Mouse (Mus musculus): Measurements from ENCODE around the gene Dbnl. TPM values are rescaled to one million over a fixed set of nuclear protein-coding genes. Genes with fewer than 3 reads are reported as not detected.
"Not testable (repeated sequence)": the region's sequence is repeated elsewhere in the genome, so short reads cannot be mapped to it uniquely, and the experiment has no call there.

Dbnl gene
- total RNA-seq, 2 experiments from 2014 or later: 84.5 to 179 TPM

DNA sequence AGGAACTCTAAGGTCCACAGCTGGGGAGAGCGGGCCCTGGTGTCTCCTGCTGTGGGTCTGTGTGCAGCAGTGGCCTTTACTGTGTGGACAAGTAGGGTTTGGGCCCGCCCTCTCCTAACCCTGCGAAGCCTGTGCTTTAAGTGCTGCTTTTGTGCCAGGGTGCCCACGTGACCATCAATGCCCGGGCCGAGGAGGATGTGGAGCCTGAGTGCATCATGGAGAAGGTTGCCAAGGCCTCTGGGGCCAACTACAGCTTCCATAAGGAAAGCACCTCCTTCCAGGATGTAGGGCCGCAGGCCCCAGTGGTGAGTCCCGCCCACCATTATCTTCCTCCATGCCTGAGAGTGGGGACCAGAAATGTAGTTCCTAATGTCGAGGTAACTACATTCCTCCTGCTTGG is 7.0 kb downstream of the Dbnl start:
- no peak for ATAC-seq (ENCODE audit: poor library complexity, severe bottlenecking)

GRCm38 (mm10) chr11:5795706-5796105 is 7.4 kb downstream of the Dbnl start:
- ATAC-seq (ENCODE audit: poor library complexity, severe bottlenecking): no peak

DNA sequence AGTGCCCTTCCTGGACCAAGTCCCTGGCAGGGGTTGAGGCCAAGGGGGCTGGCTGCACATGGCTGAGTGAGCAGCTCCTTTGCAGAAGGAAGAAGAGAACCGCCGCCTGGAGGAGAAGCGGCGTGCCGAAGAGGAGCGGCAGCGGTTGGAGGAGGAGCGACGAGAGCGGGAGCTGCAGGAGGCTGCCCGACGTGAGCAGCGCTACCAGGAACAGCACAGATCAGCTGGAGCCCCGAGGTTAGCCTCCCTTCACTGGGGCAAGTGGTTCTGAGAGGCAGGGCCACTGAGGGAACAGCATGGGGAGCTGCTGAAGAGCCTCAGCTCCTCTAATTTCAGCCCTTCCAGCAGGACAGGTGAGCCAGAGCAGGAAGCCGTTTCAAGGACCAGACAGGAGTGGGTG is 8.7 kb downstream of the Dbnl start:
- ATAC-seq (ENCODE audit: poor library complexity, severe bottlenecking): no peak

GRCm38 (mm10) chr11:5797371-5797770 is 9.1 kb downstream of the Dbnl start:
- ATAC-seq (ENCODE audit: poor library complexity, severe bottlenecking): no peak

GRCm38 (mm10) chr11:5797928-5798327 is 9.6 kb downstream of the Dbnl start:
- no peak for ATAC-seq (ENCODE audit: poor library complexity, severe bottlenecking)

GRCm38 (mm10) chr11:5799621-5800490 is 11.6 kb downstream of the Dbnl start:
- no peak for ATAC-seq (ENCODE audit: poor library complexity, severe bottlenecking)

DNA sequence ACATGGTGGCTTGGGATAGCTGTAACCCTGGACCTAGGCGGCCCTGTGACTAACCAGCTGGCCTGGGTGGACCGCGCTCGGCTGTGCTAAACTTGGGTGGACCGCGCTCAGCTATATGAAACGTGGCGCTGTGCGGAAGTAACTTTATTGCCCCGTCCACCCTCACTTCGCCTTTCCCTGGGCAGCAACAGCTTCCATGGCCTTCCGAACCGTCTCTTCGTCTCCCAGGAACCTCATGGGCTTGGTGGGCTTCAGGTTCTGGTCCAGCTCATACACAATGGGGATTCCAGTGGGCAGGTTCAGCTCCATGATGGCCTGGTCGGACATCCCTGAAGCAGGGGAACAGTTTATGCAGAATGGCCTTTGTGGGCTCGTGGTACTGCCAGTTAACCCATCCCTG is 13.2 kb downstream of the Dbnl start:
- no peak for ATAC-seq (ENCODE audit: poor library complexity, severe bottlenecking)

DNA sequence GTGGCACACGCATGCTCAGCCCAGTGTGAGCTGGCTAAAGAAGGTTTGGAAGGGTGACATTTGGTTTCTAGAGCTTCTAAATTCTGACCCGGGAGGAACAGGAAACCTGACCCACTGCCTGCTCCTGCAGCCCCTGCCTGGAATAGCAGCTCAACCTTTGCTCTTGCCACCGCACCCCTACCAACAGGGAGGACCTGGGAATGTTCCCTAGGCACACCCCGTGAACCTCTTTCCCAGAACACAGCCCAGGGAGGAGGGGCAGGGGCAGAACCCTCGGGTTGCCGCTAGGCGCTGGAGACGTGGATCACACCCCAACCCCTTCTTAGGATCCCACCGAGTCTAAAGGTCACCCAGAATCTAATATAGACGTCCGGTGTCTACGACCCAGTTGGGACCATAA is 13.7 kb downstream of the Dbnl start:
- no peak for ATAC-seq (ENCODE audit: poor library complexity, severe bottlenecking)

GRCm38 (mm10) chr11:5802457-5803217 is 14.3 kb downstream of the Dbnl start:
- ATAC-seq (ENCODE audit: poor library complexity, severe bottlenecking): peak; percentile 39; the same call in 1 of the 2 replicates

- 0 out of 2 replicates have a peak, but pooled peaks have one; percentile 17 for ATAC-seq (ENCODE audit: poor library complexity, severe bottlenecking)
Measured at GRCm38 (mm10) chr11:5803551-5803981, 15.3 kb downstream of the Dbnl start, which contains the start of gene Pgam2. Gene Pgam2 (minus strand): TSS chr11:5803733.

- no peak for ATAC-seq (ENCODE audit: poor library complexity, severe bottlenecking)
Measured at GRCm38 (mm10) chr11:5804174-5804573, 15.9 kb downstream of the Dbnl start.

GRCm38 (mm10) chr11:5805711-5806110 is 17.4 kb downstream of the Dbnl start:
- no peak for ATAC-seq (ENCODE audit: poor library complexity, severe bottlenecking)

DNA sequence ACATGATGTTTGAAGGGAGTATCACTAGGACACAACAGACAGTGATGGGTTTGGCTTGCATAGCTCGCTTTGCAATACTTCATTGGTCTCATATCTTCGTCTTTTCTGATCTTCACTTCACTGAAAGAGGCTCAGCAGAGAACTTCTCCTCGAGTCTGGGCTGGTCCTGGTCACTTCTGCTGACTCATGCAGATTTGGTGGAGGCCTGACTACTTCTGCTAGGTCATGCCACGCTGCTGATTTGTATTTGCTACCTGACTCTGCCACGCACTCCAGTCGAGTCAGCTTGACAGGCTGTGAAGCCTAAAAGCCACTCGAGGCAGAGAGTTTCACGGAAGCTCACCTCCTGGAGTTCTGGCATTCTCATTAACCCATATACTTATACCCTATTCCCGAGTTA is 19.7 kb downstream of the Dbnl start:
- ATAC-seq (ENCODE audit: poor library complexity, severe bottlenecking): no peak

- ATAC-seq (ENCODE audit: poor library complexity, severe bottlenecking): not testable (repeated sequence)
Measured at GRCm38 (mm10) chr11:5809487-5809886, 21.2 kb downstream of the Dbnl start.

GRCm38 (mm10) chr11:5813381-5813780 is 25.1 kb downstream of the Dbnl start:
- ATAC-seq (ENCODE audit: poor library complexity, severe bottlenecking): no peak

DNA sequence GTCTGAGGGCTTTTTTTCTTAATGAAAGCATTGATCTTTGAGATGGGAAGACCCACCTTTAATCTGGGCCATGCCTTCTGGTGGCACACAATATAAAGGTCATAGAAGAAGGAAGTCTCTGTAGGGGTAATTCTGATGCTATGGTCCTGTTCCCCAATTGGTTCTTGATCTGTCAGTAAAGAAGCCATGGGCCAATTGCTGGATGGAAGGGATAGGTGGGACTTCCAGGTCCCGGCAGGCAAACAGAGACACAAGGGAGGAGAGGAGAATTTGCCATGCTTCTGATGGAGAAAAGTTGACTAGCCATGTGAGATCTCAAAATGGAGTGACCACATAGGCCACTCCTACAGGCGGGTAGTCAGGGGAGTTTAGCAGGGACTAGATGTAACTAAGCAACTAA is 30.9 kb downstream of the Dbnl start:
- ATAC-seq (ENCODE audit: poor library complexity, severe bottlenecking): no peak

DNA sequence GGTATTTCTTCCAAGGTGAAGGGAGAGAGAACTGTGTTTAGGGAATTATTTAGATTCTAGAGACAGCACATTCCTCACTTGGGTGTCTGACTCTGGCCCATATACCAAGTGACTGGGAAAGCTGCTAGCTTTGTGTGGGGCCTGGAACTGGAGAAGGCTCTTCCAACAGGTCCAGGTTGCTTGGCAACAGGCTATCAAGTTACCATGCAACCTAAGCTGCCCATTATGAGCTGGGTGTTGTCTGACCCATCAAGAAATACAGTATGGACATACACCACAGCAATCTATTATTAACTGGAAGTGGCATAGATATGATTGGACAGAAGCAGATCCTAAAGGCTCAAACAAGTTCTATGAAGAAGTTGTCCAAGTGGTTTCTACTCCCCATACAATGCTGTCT is 37.1 kb downstream of the Dbnl start:
- ATAC-seq (ENCODE audit: poor library complexity, severe bottlenecking): no peak

- ATAC-seq (ENCODE audit: poor library complexity, severe bottlenecking): no peak
Measured at GRCm38 (mm10) chr11:5827931-5828330, 39.6 kb downstream of the Dbnl start.

DNA sequence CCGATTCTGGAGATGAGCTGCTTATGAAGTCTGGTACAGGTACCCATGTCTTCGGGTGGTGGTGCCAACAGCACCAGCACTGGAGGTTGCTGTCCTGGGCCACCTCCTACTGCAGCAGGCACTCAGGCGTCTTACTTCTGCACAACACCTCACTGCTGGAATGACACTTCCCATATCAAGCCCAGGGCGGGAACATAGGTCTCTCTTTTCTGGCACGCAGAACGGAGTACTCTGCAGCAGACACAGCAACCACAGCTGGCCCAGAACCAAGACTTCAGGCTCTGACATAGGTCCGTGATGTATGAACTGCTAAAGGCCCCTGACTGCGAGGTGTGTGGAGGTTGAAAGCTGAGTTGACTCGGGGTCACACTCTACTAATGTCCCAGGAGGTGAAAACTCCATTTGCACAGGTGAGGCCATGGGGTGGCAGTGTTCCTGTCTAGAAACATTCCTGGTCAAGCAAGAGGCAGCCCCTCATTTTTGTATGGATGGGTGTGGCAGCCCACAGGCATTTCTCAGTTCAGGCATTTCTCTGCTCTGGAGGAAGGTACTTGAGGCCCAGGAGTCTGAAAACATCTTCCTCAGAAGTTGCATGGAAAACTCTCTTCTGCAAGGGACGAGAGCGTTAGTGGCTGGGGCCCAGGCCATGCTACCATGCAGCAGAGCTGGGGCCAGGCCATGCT is 40.4 kb downstream of the Dbnl start:
- no peak for ATAC-seq (ENCODE audit: poor library complexity, severe bottlenecking)

DNA sequence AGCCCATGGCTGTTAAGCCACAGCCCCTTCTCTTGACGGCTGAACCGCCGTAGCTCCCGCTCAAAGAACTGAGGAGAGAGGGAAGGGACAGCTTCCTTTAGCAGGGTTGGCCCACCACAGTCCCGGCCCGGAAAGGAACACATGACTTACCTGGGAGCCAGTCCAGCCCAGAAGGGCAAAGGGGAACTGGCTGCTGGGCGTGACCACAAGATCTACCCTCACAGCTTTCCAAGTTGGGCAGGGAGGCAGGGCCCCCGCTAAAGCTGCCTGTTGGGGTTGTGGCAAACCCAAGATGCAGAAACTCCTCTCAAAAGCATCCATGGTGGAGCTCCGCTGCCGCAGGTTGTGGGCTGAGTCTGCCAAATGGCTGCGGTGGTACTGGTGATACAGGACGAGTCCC is 41.0 kb downstream of the Dbnl start:
- ATAC-seq (ENCODE audit: poor library complexity, severe bottlenecking): peak; percentile 82

DNA sequence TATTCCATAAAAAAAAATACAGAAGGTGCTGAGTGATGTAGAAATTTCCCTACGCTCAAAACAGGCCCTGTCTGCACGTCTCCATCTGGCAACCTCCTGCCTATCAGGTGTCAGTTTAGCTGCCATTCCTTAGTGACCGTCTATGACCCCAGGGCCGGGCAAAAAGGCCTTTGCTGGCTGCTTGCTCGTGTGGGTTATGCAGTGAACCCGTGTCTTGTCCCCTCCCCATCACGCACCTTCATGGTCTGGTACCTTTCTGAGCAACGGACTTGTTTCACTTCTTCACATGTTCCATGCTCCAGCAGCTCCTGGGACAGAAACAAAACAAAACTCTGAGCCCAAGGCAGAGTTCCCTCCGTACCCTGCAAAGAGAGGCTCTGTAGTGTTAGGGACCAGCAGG is 46.2 kb downstream of the Dbnl start:
- no peak for ATAC-seq (ENCODE audit: poor library complexity, severe bottlenecking)
